Mouse (Mus musculus): ENCODE data around the gene Gm9049.
"Not testable (repeated sequence)": the region's sequence is repeated elsewhere in the genome, so short reads cannot be mapped to it uniquely, and the experiment has no call there.

The Gm9049 gene

DNA sequence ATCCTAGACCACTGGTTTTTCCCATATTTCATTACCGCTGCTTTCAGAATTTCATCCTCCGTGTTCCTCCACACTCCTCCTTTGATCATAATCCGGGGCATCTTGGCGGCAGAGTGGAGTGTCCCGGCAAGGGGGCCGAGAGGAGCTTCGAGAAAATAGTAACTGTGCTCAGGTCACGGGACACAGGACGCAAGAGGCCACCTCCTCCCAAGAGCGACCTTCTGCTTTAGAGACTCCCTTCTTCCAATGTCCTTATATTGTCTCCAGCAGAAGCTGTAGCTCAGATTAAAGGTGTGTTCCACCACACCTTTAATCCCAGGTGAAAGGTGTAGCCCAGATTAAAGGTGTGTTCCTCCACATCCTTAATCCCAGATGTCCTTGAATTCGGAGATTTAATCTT, at the start of gene Gm9049:
Gene Gm9049 (minus strand): TSS at position 101 of the 400 bp plus-strand sequence.
- DNase-seq (ENCODE audit: low spot score in 2 of 2) = not testable (repeated sequence)

DNA sequence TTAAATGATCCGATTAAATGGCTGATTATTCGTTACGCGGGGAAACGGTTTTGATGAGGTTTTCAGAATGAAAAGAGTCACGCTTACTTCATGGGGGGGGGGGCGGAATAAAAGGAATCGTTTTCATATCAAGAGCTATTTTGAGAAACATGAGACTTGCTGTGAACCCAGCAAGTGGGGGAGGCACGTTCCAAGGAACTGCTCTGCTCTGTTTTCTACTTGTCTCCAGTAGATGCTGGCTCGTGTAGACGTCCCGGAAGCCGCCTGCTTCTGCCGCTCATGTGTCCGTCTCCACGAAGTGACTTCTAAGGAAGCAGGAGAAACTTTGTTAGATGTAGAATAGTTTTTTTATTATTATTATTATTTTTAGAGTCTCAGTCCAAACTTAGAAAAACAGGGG, 46.0 kb upstream of the Gm9049 start:
- DNase-seq (ENCODE audit: low spot score in 2 of 2) = peak; percentile 8 to 26

DNA sequence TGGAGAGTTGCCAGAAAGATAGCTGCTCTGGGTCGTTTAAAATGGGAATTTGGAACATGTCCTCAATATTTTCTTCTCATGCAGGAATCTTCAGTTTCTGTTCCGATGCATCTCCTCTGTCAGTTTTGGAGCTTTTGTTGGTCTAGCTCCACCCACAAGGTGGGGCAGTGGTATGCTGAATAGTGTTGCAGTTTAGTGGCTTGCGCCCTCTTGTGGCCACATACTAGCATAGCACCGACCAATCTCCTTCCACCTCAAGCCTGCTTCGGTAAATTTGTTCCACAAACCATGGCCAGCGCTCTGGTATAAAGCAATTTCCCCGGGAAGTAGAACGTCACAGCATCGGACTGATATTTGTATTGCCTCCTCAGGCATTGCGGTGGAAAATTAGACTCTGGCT, 16.5 kb upstream of the Gm9049 start:
- peak; percentile 73 to 84 for DNase-seq (ENCODE audit: low spot score in 2 of 2)

DNA sequence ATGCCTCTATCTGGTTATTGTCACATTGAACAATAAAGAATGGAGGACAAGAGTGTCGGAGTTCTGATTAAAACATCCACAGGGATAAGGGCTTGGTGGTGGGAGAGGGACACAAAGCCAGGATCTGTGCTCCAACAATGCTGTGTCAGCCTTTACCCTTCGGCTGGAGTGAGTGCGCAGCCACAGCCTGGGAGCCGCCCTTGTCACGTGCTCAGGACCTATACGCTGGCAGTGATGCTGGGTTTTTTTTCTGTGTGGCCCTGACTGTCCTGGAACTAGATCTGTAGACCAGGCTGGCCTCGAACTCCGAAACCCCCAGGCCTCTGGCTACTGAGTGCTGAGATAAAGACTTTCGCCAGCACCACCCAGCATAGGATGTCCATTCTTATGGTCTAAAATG, 15.6 kb upstream of the Gm9049 start:
- no peak for DNase-seq (ENCODE audit: low spot score in 2 of 2)

DNA sequence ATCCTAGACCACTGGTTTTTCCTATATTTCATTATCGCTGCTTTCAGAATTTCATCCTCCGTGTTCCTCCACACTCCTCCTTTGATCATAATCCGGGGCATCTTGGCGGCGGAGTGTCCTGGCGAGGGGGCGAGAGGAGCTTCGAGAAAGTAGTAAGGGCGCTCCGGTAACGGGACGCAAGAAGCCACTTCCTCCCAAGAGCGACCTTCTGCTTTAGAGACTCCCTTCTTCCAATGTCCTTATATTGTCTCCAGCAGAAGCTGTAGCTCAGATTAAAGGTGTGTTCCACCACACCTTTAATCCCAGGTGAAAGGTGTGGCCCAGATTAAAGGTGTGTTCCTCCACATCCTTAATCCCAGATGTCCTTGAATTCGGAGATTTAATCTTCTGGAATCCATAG, 5.3 kb downstream of the Gm9049 start, which contains the start of gene Gm9048:
Gene Gm9048 (minus strand): TSS at position 101 of the 400 bp plus-strand sequence.
- not testable (repeated sequence) for DNase-seq (ENCODE audit: low spot score in 2 of 2)

DNA sequence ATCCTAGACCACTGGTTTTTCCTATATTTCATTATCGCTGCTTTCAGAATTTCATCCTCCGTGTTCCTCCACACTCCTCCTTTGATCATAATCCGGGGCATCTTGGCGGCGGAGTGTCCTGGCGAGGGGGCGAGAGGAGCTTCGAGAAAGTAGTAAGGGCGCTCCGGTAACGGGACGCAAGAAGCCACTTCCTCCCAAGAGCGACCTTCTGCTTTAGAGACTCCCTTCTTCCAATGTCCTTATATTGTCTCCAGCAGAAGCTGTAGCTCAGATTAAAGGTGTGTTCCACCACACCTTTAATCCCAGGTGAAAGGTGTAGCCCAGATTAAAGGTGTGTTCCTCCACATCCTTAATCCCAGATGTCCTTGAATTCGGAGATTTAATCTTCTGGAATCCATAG, 10.8 kb downstream of the Gm9049 start, which contains the start of gene Gm9046:
Gene Gm9046 (minus strand): TSS at position 101 of the 400 bp plus-strand sequence.
- not testable (repeated sequence) for DNase-seq (ENCODE audit: low spot score in 2 of 2)

DNA sequence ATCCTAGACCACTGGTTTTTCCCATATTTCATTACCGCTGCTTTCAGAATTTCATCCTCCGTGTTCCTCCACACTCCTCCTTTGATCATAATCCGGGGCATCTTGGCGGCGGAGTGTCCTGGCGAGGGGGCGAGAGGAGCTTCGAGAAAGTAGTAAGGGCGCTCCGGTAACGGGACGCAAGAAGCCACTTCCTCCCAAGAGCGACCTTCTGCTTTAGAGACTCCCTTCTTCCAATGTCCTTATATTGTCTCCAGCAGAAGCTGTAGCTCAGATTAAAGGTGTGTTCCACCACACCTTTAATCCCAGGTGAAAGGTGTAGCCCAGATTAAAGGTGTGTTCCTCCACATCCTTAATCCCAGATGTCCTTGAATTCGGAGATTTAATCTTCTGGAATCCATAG, 16.2 kb downstream of the Gm9049 start, which contains the start of gene Gm9045:
Gene Gm9045 (minus strand): TSS at position 101 of the 400 bp plus-strand sequence.
- not testable (repeated sequence) for DNase-seq (ENCODE audit: low spot score in 2 of 2)

DNA sequence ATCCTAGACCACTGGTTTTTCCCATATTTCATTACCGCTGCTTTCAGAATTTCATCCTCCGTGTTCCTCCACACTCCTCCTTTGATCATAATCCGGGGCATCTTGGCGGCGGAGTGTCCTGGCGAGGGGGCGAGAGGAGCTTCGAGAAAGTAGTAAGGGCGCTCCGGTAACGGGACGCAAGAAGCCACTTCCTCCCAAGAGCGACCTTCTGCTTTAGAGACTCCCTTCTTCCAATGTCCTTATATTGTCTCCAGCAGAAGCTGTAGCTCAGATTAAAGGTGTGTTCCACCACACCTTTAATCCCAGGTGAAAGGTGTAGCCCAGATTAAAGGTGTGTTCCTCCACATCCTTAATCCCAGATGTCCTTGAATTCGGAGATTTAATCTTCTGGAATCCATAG, 21.6 kb downstream of the Gm9049 start, which contains the start of gene Gm9044:
Gene Gm9044 (minus strand): TSS at position 101 of the 400 bp plus-strand sequence.
- not testable (repeated sequence) for DNase-seq (ENCODE audit: low spot score in 2 of 2)

DNA sequence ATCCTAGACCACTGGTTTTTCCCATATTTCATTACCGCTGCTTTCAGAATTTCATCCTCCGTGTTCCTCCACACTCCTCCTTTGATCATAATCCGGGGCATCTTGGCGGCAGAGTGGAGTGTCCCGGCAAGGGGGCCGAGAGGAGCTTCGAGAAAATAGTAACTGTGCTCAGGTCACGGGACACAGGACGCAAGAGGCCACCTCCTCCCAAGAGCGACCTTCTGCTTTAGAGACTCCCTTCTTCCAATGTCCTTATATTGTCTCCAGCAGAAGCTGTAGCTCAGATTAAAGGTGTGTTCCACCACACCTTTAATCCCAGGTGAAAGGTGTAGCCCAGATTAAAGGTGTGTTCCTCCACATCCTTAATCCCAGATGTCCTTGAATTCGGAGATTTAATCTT, 27.0 kb downstream of the Gm9049 start, which contains the start of gene Gm9040:
Gene Gm9040 (minus strand): TSS at position 101 of the 400 bp plus-strand sequence.
- not testable (repeated sequence) for DNase-seq (ENCODE audit: low spot score in 2 of 2)

DNA sequence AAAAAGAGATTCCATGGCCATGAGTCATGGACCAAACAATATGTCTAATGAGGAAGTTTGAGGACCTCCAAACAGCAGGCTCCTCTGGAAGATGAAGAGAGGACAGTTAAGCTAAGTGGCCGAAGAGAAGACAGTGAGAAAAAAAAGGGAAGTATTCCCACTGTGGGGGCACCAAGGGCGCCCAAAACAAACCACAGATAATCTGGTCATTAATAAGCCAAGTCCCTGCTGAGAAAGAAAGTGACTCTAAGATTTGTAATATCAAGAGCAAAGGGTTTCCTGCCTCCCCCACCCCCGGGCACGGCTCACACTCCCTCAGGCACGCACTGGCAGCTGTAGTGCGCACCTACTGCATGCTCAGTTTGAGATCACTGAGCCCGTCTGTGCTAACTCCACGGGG, 34.9 kb downstream of the Gm9049 start:
- no peak for DNase-seq (ENCODE audit: low spot score in 2 of 2)

DNA sequence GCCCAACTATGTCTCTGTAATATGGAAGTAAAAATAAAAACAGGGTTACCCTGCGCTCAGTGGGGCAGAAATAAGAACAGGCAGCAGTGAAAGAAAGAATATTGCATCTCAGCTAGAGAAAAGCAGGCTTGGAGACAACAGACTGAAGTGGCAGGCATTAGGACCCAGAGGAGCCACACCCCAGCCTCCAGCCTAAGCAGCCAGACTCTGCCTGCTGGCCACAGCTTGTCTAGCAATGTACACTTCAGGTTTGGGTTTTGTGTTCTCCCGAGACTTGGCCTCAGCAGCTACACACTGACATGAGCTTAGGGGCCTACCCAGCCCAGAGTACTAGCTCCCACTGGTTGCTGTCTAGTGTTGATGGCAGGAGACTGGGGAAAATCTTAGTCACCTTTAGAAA, 51.8 kb downstream of the Gm9049 start:
- not testable (repeated sequence) for DNase-seq (ENCODE audit: low spot score in 2 of 2)
